Mouse (Mus musculus) CH12.LX (cell line): ENCODE measurements around the gene Appl1.

Experiments used
- BHLHE40 ChIP-seq: IDR thresholded peaks from 2 replicates; pipeline ENCODE4 v1.6.1; 2011; ENCODE audit warnings: mild to moderate bottlenecking, low read depth, low read length, improper control_type of control experiment
- CTCF ChIP-seq, 2 experiments: IDR thresholded peaks in 1 of 2; conservative IDR thresholded peaks in 1 of 2; 2 replicates each; pipeline ENCODE4 v1.5.1; 2011 to 2012; ENCODE audit warnings: low read depth in 2 of 2, low read length in 2 of 2, improper control_type of control experiment in 1 of 2, inconsistent platforms in 1 of 2, mild to moderate bottlenecking in 1 of 2, moderate library complexity in 1 of 2
- E2F4 ChIP-seq: IDR thresholded peaks from 2 replicates; pipeline ENCODE4 v1.6.1; 2011; ENCODE audit warnings: low read depth, low read length, improper control_type of control experiment; ENCODE audit not compliant: insufficient replicate concordance
- EP300 ChIP-seq: IDR thresholded peaks from 2 replicates; pipeline ENCODE4 v1.6.1; 2011; ENCODE audit warnings: low read length, improper control_type of control experiment
- MEF2A ChIP-seq: IDR thresholded peaks from 2 replicates; pipeline ENCODE4 v1.6.1; 2014; ENCODE audit warnings: low read depth, mild to moderate bottlenecking, inconsistent platforms, low read length, improper control_type of control experiment, borderline replicate concordance
- POLR2A ChIP-seq: IDR thresholded peaks from 2 replicates; pipeline ENCODE4 v1.6.1; 2011; ENCODE audit warnings: low read depth, mild to moderate bottlenecking, improper control_type of control experiment, low read length
- TCF12 ChIP-seq: IDR thresholded peaks from 2 replicates; pipeline ENCODE4 v1.6.1; 2014; ENCODE audit warnings: low read depth, mild to moderate bottlenecking, inconsistent platforms, low read length, improper control_type of control experiment
- ZMIZ1 ChIP-seq: IDR thresholded peaks from 2 replicates; pipeline ENCODE4 v1.6.1; 2012; ENCODE audit warnings: low read depth, mild to moderate bottlenecking, inconsistent platforms, low read length, improper control_type of control experiment

- TF ChIP-seq MEF2A, result no peak
- TF ChIP-seq CTCF (conservative IDR thresholded peaks at IDR 0.05 in 1 of 2, IDR thresholded peaks at IDR 0.05 in 1 of 2; ENCODE audit: low read depth in 2 of 2, low read length in 2 of 2), result no peak
- no peak for TF ChIP-seq ZMIZ1
- no peak for TF ChIP-seq EP300
- no peak for TF ChIP-seq E2F4
- no peak for TF ChIP-seq TCF12
- no peak for TF ChIP-seq POLR2A
- TF ChIP-seq BHLHE40, result no peak
Observed at GRCm38 (mm10) chr14:27019850-27020249, 48.8 kb upstream of the Appl1 start.
